Mouse (Mus musculus): Measurements from ENCODE around the gene Fbln1.
"Not testable (repeated sequence)": the region's sequence is repeated elsewhere in the genome, so short reads cannot be mapped to it uniquely, and the experiment has no call there.

GRCm38 (mm10) chr15:85328455-85328854 lies 122.7 kb downstream of the Fbln1 start:
- peak; percentile 15; the same call in 1 of the 2 replicates for TF ChIP-seq CTCF (IDR thresholded peaks at IDR 0.05; ENCODE audit: borderline replicate concordance, insufficient read depth, low read depth, low read length)
- not testable (repeated sequence) for TF ChIP-seq POLR2A (IDR thresholded peaks at IDR 0.05; ENCODE audit: borderline replicate concordance, insufficient read depth, low read length)
